Mouse (Mus musculus) heart, postnatal 0 days (tissue): ENCODE data around the gene Hapln2. TPM values are rescaled to one million over a fixed set of nuclear protein-coding genes. Genes with fewer than 3 reads are reported as not detected.

ENCODE experiments used
- ATAC-seq: fragments of 200-750 bp; cut with Nextera tagmentation; 2 replicates; pipeline ENCODE4 v1.8.0; 2017; ENCODE audit warnings: low read depth, moderate number of reproducible peaks, moderate library complexity; ENCODE audit not compliant: insufficient read depth
- DNase-seq: peaks from one replicate; pipeline ENCODE4 v3.0.0-alpha.2; 2016; ENCODE audit warnings: low spot score
- H3K27ac ChIP-seq: fragments of 300-500 bp; sonication (generic); 2 replicates; pipeline ENCODE4 v1.5.1; 2014; ENCODE audit warnings: low read depth, mild to moderate bottlenecking
- H3K27me3 ChIP-seq: fragments of 300-500 bp; sonication (generic); 2 replicates; pipeline ENCODE4 v1.6.1; 2014; ENCODE audit warnings: low read length, mixed read lengths; ENCODE audit not compliant: control insufficient read depth, insufficient read depth
- H3K36me3 ChIP-seq: fragments of 300-500 bp; sonication (generic); replicated peaks from 2 replicates; pipeline ENCODE4 v1.6.1; 2014; ENCODE audit warnings: low read length, mixed read lengths; ENCODE audit not compliant: control insufficient read depth, insufficient read depth
- H3K4me1 ChIP-seq: fragments of 300-500 bp; sonication (generic); 2 replicates; pipeline ENCODE4 v1.6.1; 2014; ENCODE audit warnings: antibody characterized with exemption; ENCODE audit not compliant: control insufficient read depth, insufficient read depth
- H3K4me2 ChIP-seq: fragments of 300-500 bp; sonication (generic); 2 replicates; pipeline ENCODE4 v1.6.1; 2014; ENCODE audit warnings: low read depth, mild to moderate bottlenecking, low read length, moderate library complexity
- H3K4me3 ChIP-seq: fragments of 300-500 bp; sonication (generic); 2 replicates; pipeline ENCODE4 v1.5.1; 2014; ENCODE audit warnings: low read depth, low read length
- H3K9ac ChIP-seq: fragments of 300-500 bp; sonication (generic); replicated peaks from 2 replicates; pipeline ENCODE4 v1.6.1; 2014; ENCODE audit warnings: low read depth, low read length, mixed read lengths
- H3K9me3 ChIP-seq: fragments of 300-500 bp; sonication (generic); replicated peaks from 2 replicates; pipeline ENCODE4 v1.6.1; 2016; ENCODE audit warnings: low read length; ENCODE audit not compliant: control insufficient read depth
- CTCF ChIP-seq: IDR thresholded peaks from 2 replicates; pipeline ENCODE4 v1.5.1; 2016; ENCODE audit warnings: antibody characterized with exemption, control low read depth, low read depth
- EP300 ChIP-seq: IDR thresholded peaks from 2 replicates; pipeline ENCODE4 v1.6.1; 2016; ENCODE audit warnings: antibody characterized with exemption, low read depth
- WGBS: fragments of 180-500 bp; shearing (Covaris S2); extraction: QIAGEN DNeasy Blood & Tissue Kit; methylation state at CpG from one replicate; pipeline ENCODE4 v1.1.7; 2014; 5-methylcytosine and 5-hydroxymethylcytosine counted together
- polyA plus RNA-seq: library from polyadenylated mRNA; unstranded; fragments of >200 nt; fragmentation: Nextera tagmentation; extraction: Ambion mirVana; gene quantifications from 2 replicates; pipeline ENCODE4 v1.2.1, GENCODE M21; 2015
- total RNA-seq: library from RNA; depleted of rRNA; stranded (reverse); fragments of >200 nt; gene quantifications from 2 replicates; pipeline ENCODE4 v1.2.3, GENCODE M21; 2014; ENCODE audit warnings: low replicate concordance

The Hapln2 gene
- total and polyA plus RNA-seq, 2 experiments from 2014 or later, result 0.15 TPM; not detected in 1

GRCm38 (mm10) chr3:88010634-88011265, 16.6 kb downstream of the Hapln2 start:
- H3K9me3 ChIP-seq, result no peaks in the 10 kb centered on the region
- H3K4me3 ChIP-seq, result no peak overlapping the region
- ATAC-seq (no peak), DNase-seq (no peak)
- no peak overlapping the region for H3K27ac ChIP-seq
- H3K4me2 ChIP-seq, result no peak overlapping the region
- H3K4me1 ChIP-seq, result peaks cover 10% of the 10 kb centered on the region
- 9% methylated on average over 6 of the region's 6 CpGs for WGBS
- H3K27me3 ChIP-seq, result 0 out of 2 replicates have a peak, but pooled peaks cover 2% of the 10 kb centered on the region
- H3K9ac ChIP-seq, result no peak overlapping the region
- TF ChIP-seq EP300, result no peak
- peak; percentile 50 for TF ChIP-seq CTCF
- no peaks in the 10 kb centered on the region for H3K36me3 ChIP-seq

- no peak for ATAC-seq
- H3K27ac ChIP-seq, result no peak overlapping the region
- H3K27me3 ChIP-seq, result peaks cover 27% of the 10 kb centered on the region
- H3K4me1 ChIP-seq, result peaks cover 17% of the 10 kb centered on the region
- H3K36me3 ChIP-seq, result no peaks in the 10 kb centered on the region
- DNase-seq, result no peak
- H3K9ac ChIP-seq, result no peak overlapping the region
- 63% methylated on average over 18 of the region's 18 CpGs for WGBS
- TF ChIP-seq EP300 (no peak), CTCF (peak; percentile 46)
- H3K9me3 ChIP-seq, result no peaks in the 10 kb centered on the region
- H3K4me2 ChIP-seq, result no peak overlapping the region
- H3K4me3 ChIP-seq, result no peak overlapping the region
Observed at GRCm38 (mm10) chr3:88005822-88006786, 21.3 kb downstream of the Hapln2 start.

DNA sequence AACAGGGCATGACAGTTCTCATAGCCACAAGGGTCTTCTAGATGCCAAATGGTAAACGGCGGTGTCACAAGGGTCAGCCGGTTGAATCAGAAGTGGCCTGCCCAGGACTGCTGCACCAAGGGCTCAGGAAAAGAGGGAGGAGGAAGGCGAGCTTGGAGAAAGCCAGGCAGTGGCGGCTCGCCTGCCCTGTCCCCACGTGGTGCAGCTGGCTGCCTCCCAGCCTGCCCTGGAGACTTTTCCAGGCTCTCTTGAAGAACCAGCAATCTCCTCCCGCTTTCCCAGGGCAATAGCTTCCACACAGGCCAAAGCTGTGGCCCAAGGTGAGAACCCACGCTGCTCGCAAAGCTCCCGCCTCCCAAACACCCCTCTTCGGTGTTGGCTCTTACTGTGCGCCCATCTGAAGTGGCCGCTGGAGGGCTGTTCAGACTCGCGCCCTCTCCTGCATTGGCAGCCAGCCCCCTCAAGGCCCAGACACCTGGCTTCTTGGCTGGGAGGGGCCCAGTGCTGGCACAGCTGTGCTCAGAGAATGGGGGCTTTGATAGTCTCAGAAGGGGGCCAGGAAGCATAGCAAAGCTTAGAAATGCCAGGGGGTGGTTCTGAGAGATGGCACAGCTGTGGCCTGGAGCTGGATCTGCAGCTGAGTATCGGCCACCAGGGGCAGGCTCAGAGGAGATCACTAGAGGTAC, 24.9 kb downstream of the Hapln2 start:
- peaks cover 17% of the 10 kb centered on the region for H3K4me1 ChIP-seq
- H3K9me3 ChIP-seq, result no peaks in the 10 kb centered on the region
- no peak overlapping the region for H3K4me2 ChIP-seq
- DNase-seq (no peak), ATAC-seq (no peak)
- peaks cover 64% of the 10 kb centered on the region for H3K27me3 ChIP-seq
- 0 out of 2 replicates have a peak, but pooled peaks have one; percentile 1 for TF ChIP-seq CTCF
- no peak for TF ChIP-seq EP300
- H3K36me3 ChIP-seq, result no peaks in the 10 kb centered on the region
- no peak overlapping the region for H3K27ac ChIP-seq
- H3K9ac ChIP-seq, result no peak overlapping the region
- 3% methylated on average over 17 of the region's 17 CpGs for WGBS
- no peak overlapping the region for H3K4me3 ChIP-seq

- Histone ChIP-seq H3K4me1 (peaks cover 13% of the 10 kb centered on the region), H3K4me2 (no peak overlapping the region), H3K27me3 (peaks cover 78% of the 10 kb centered on the region), H3K9ac (no peak overlapping the region), H3K27ac (no peak overlapping the region), H3K9me3 (no peaks in the 10 kb centered on the region), H3K4me3 (0 out of 2 replicates have a peak overlapping the region, but pooled peaks have one; percentile 45), H3K36me3 (no peaks in the 10 kb centered on the region)
- 17% methylated on average over 11 of the region's 11 CpGs for WGBS
- ATAC-seq (no peak), DNase-seq (no peak)
- TF ChIP-seq EP300 (no peak), CTCF (no peak)
Observed at GRCm38 (mm10) chr3:88000816-88001595, 26.4 kb downstream of the Hapln2 start.

DNA sequence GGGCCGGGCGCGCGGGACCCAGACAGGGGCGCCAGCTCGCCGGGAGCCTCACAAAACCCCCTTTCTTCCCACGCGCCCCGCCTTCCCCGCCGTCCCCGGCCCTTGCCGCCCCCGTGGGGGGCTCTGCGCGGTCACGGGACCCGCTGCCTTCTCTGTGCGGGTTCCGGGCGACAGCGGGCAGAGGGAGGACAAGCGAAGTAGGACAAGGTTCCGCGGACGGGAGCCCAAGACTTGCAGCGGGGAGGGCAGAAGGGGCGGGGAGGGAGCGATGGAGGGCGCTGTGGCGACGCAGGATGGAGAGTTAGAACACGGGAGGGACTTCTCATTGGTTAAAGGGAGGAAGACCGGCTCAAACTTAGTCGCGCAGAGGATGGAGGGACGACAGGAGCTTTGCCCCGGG, 27.2 kb downstream of the Hapln2 start, which contains the start of gene Bcan:
Gene Bcan, minus strand, starts transcription at position 50 of the 400 bp plus-strand sequence.
- Histone ChIP-seq H3K27ac (no peak within 1 kb of the TSS), H3K9me3 (no peaks in the 10 kb centered on the region), H3K9ac (no peak within 1 kb of the TSS), H3K4me3 (peak within 1 kb of the TSS; percentile 45), H3K4me1 (peaks cover 9% of the 10 kb centered on the region), H3K36me3 (no peaks in the 10 kb centered on the region), H3K4me2 (peak within 1 kb of the TSS; percentile 58), H3K27me3 (peaks cover 87% of the 10 kb centered on the region)
- TF ChIP-seq CTCF (no peak), EP300 (no peak)
- ATAC-seq (no peak), DNase-seq (no peak)
- WGBS, result 2% methylated on average over 38 of the region's 39 CpGs
